Mouse (Mus musculus) olfactory bulb, adult 2 months (tissue): ENCODE data around the gene Dnmt3a.

Experiments
- CTCF ChIP-seq: fragments of 200-500 bp; IDR thresholded peaks from 2 replicates; pipeline ENCODE4 v1.5.1; 2012; ENCODE audit warnings: low read depth, mild to moderate bottlenecking, low read length, moderate library complexity; ENCODE audit not compliant: insufficient read depth
- POLR2A ChIP-seq: fragments of 200-500 bp; IDR thresholded peaks from 2 replicates; pipeline ENCODE4 v1.6.1; 2012; ENCODE audit warnings: mild to moderate bottlenecking, low read depth, low read length, moderate library complexity; ENCODE audit not compliant: insufficient read depth

- no peak for TF ChIP-seq CTCF
- no peak for TF ChIP-seq POLR2A
Measured at GRCm38 (mm10) chr12:3872410-3873230, 66.8 kb downstream of the Dnmt3a start.
